Mouse (Mus musculus) retina, postnatal 1 day (tissue): ENCODE data around the gene Gm28553.
"Not testable (repeated sequence)": the region's sequence is repeated elsewhere in the genome, so short reads cannot be mapped to it uniquely, and the experiment has no call there.

Experiments used
- DNase-seq: peaks from one replicate; pipeline ENCODE4 v3.0.0-alpha.2; 2012

The Gm28553 gene

GRCm38 (mm10) chrY:48856197-48856596 lies at the start of gene Gm28553:
Gene Gm28553, plus strand, starts transcription at chrY:48856497.
- not testable (repeated sequence) for DNase-seq
